Mouse (Mus musculus) embryonic facial prominence, embryonic 12.5 days (tissue): Measurements from ENCODE around the gene Dscam. TPM values are rescaled to one million over a fixed set of nuclear protein-coding genes. Genes with fewer than 3 reads are reported as not detected.

ENCODE experiments used
- ATAC-seq: fragments of 200-750 bp; cut with Nextera tagmentation; 2 replicates; pipeline ENCODE4 v1.8.0; 2017; ENCODE audit not compliant: insufficient number of reproducible peaks, insufficient read depth, low FRiP score, low TSS enrichment
- H3K27ac ChIP-seq: fragments of 300-500 bp; sonication (generic); 2 replicates; pipeline ENCODE4 v1.5.1; 2016; ENCODE audit warnings: mild to moderate bottlenecking
- H3K27me3 ChIP-seq: fragments of 300-500 bp; sonication (generic); 2 replicates; pipeline ENCODE4 v1.6.1; 2016; ENCODE audit warnings: mild to moderate bottlenecking, moderate library complexity
- H3K36me3 ChIP-seq: fragments of 300-500 bp; sonication (generic); 2 replicates; pipeline ENCODE4 v1.6.1; 2016; ENCODE audit warnings: mild to moderate bottlenecking
- H3K4me1 ChIP-seq: fragments of 300-500 bp; sonication (generic); 2 replicates; pipeline ENCODE4 v1.6.1; 2016
- H3K4me2 ChIP-seq: fragments of 300-500 bp; sonication (generic); replicated peaks from 2 replicates; pipeline ENCODE4 v1.6.1; 2016; ENCODE audit warnings: mild to moderate bottlenecking, moderate library complexity
- H3K4me3 ChIP-seq: fragments of 300-500 bp; sonication (generic); 2 replicates; pipeline ENCODE4 v1.5.1; 2016; ENCODE audit warnings: mild to moderate bottlenecking
- H3K9ac ChIP-seq: fragments of 300-500 bp; sonication (generic); 2 replicates; pipeline ENCODE4 v1.6.1; 2016; ENCODE audit warnings: mild to moderate bottlenecking, moderate library complexity
- H3K9me3 ChIP-seq: fragments of 300-500 bp; sonication (generic); 2 replicates; pipeline ENCODE4 v1.6.1; 2016; ENCODE audit warnings: mild to moderate bottlenecking, moderate library complexity
- WGBS: fragments of 180-500 bp; shearing (Covaris S2); methylation state at CpG from one replicate; pipeline ENCODE4 v1.1.7; 2016; 5-methylcytosine and 5-hydroxymethylcytosine counted together
- polyA plus RNA-seq: library from polyadenylated mRNA; unstranded; fragments of >200 nt; fragmentation: Nextera tagmentation; extraction: Ambion mirVana; gene quantifications from 2 replicates; pipeline ENCODE4 v1.2.1, GENCODE M21; 2016

The Dscam gene
- polyA plus RNA-seq, 1 experiment from 2014 or later: 0.42 TPM

- no peak overlapping the region for H3K4me3 ChIP-seq
- no peaks in the 10 kb centered on the region for H3K9me3 ChIP-seq
- no peaks in the 10 kb centered on the region for H3K4me1 ChIP-seq
- no peaks in the 10 kb centered on the region for H3K36me3 ChIP-seq
- ATAC-seq: no peak
- H3K4me2 ChIP-seq: no peak overlapping the region
- H3K27ac ChIP-seq: no peak overlapping the region
- no peaks in the 10 kb centered on the region for H3K27me3 ChIP-seq
- H3K9ac ChIP-seq: no peak overlapping the region
- WGBS: 14% methylated on average over 4 of the region's 4 CpGs
Observed at GRCm38 (mm10) chr16:96684581-96684980, 486.0 kb downstream of the Dscam start.

- 71% methylated on average over 5 of the region's 5 CpGs for WGBS
- H3K27me3 ChIP-seq: no peaks in the 10 kb centered on the region
- H3K27ac ChIP-seq: no peak overlapping the region
- ATAC-seq: no peak
- H3K4me1 ChIP-seq: no peaks in the 10 kb centered on the region
- no peak overlapping the region for H3K4me3 ChIP-seq
- no peak overlapping the region for H3K4me2 ChIP-seq
- no peaks in the 10 kb centered on the region for H3K36me3 ChIP-seq
- H3K9me3 ChIP-seq: no peaks in the 10 kb centered on the region
- no peak overlapping the region for H3K9ac ChIP-seq
Observed at GRCm38 (mm10) chr16:96682289-96682972, 488.1 kb downstream of the Dscam start.

- no peak overlapping the region for H3K27ac ChIP-seq
- H3K4me3 ChIP-seq: no peak overlapping the region
- no peak overlapping the region for H3K9ac ChIP-seq
- no peaks in the 10 kb centered on the region for H3K4me1 ChIP-seq
- no peaks in the 10 kb centered on the region for H3K9me3 ChIP-seq
- no peak for ATAC-seq
- WGBS: 79% methylated on average over 8 of the region's 8 CpGs
- H3K27me3 ChIP-seq: no peaks in the 10 kb centered on the region
- no peaks in the 10 kb centered on the region for H3K36me3 ChIP-seq
- no peak overlapping the region for H3K4me2 ChIP-seq
Observed at GRCm38 (mm10) chr16:96679981-96680380, 490.6 kb downstream of the Dscam start.

- H3K4me2 ChIP-seq: no peak overlapping the region
- no peak overlapping the region for H3K4me3 ChIP-seq
- H3K27ac ChIP-seq: no peak overlapping the region
- no peaks in the 10 kb centered on the region for H3K36me3 ChIP-seq
- 62% methylated on average over 2 of the region's 2 CpGs for WGBS
- ATAC-seq: no peak
- H3K9ac ChIP-seq: no peak overlapping the region
- no peaks in the 10 kb centered on the region for H3K27me3 ChIP-seq
- H3K9me3 ChIP-seq: no peaks in the 10 kb centered on the region
- no peaks in the 10 kb centered on the region for H3K4me1 ChIP-seq
Observed at GRCm38 (mm10) chr16:96677471-96677870, 493.1 kb downstream of the Dscam start.

GRCm38 (mm10) chr16:96676663-96677062 is 493.9 kb downstream of the Dscam start:
- H3K27ac ChIP-seq: no peak overlapping the region
- H3K27me3 ChIP-seq: no peaks in the 10 kb centered on the region
- H3K4me3 ChIP-seq: no peak overlapping the region
- no peaks in the 10 kb centered on the region for H3K36me3 ChIP-seq
- no peak overlapping the region for H3K9ac ChIP-seq
- H3K4me1 ChIP-seq: no peaks in the 10 kb centered on the region
- no peak for ATAC-seq
- no peaks in the 10 kb centered on the region for H3K9me3 ChIP-seq
- H3K4me2 ChIP-seq: no peak overlapping the region
- WGBS: 71% methylated on average over 1 of the region's 1 CpGs

DNA sequence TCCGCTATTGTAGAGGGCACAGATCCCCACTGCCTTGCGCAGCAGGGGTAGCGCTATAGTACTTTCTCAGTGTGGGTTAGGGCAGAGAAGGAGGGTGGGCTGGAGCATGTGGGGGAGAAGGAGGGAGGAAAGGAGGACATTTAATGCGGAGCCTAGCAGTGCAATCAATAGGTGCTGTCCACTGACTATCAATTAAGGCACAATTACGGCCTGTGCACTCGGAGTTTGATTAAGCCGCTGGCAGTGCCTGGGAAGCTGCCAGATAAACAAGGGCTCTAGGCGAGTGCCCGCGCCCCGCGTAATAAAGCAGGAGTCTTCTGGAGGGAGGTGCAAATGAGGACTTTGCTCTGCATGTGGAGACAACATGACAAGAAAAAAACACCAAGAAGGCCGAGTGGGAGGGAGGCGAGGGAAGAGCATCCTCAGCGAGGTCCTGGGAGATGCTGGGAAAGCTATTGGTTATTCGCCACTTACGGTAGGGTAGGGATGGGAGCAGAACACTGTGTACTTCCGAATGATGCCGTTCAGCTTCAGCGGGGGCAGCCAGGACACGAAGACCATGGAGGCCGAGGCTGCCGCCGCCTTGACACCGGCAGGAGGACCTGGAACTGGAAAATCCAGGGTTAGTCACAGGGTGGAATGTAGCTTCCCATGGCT is 497.2 kb downstream of the Dscam start:
- Histone ChIP-seq H3K27ac (no peak overlapping the region), H3K36me3 (no peaks in the 10 kb centered on the region), H3K9ac (no peak overlapping the region), H3K4me3 (no peak overlapping the region), H3K27me3 (no peaks in the 10 kb centered on the region), H3K9me3 (no peaks in the 10 kb centered on the region), H3K4me1 (no peaks in the 10 kb centered on the region), H3K4me2 (no peak overlapping the region)
- no peak for ATAC-seq
- WGBS: 75% methylated on average over 25 of the region's 25 CpGs

DNA sequence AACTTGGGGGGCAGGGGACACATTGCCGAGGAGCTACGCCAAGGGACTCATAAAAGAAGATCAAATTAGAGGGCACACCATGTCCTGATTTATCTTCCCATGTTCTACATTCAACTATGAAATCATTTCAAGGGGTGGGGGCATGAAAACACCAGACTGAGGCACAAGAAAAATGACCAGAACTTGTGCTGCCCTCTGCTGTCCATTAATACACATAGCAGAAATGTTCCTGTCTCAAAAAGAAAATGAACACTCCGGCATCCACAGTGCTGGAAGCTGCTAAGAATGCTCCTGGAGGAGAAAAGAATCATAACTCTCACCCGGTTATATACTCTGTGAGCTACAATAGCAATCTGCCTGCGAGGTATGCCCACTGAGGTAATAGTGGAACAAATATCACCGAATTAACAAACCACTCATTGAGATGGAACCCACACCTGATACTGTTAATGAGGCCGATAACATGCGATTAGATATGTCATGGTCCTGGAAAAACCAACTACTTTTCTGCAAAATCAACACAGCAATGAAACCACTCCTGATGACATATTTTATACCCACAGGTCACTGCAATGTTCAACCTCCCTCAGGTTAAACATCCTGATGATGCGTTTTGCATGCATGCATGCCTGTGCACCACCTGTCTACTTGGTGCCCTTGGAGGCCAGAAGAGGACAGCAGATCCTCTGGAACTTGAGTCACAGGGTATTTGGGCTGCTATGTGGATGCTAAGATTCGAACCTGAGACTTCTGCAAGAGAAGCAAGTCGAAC is 498.8 kb downstream of the Dscam start:
- no peak overlapping the region for H3K27ac ChIP-seq
- H3K9me3 ChIP-seq: no peaks in the 10 kb centered on the region
- H3K4me3 ChIP-seq: no peak overlapping the region
- no peaks in the 10 kb centered on the region for H3K27me3 ChIP-seq
- WGBS: 63% methylated on average over 11 of the region's 11 CpGs
- H3K9ac ChIP-seq: no peak overlapping the region
- no peak overlapping the region for H3K4me2 ChIP-seq
- no peaks in the 10 kb centered on the region for H3K36me3 ChIP-seq
- no peak for ATAC-seq
- H3K4me1 ChIP-seq: no peaks in the 10 kb centered on the region

DNA sequence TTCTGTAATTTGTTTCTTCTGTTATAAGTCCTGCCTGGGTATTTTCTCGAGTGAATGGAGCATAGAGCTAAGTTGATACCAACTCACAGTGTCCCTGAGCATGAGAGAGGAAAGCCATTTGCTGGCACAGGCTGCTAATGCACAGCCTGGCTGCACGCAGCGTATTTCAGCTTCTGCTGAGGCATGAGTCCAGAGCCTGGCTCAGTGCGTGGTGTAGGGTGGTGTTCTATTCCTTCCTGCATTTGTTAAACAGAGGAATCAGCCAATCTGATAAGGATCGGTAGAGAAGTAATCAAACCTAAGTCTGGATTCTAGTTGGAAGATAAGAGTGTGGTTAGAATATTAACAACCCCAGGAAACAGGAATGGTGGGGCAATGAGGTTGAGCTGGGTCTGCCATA is 500.8 kb downstream of the Dscam start:
- no peak overlapping the region for H3K4me3 ChIP-seq
- no peak overlapping the region for H3K4me2 ChIP-seq
- no peak overlapping the region for H3K9ac ChIP-seq
- WGBS: 72% methylated on average over 5 of the region's 5 CpGs
- no peaks in the 10 kb centered on the region for H3K4me1 ChIP-seq
- H3K27me3 ChIP-seq: no peaks in the 10 kb centered on the region
- H3K9me3 ChIP-seq: no peaks in the 10 kb centered on the region
- H3K36me3 ChIP-seq: no peaks in the 10 kb centered on the region
- H3K27ac ChIP-seq: no peak overlapping the region
- ATAC-seq: no peak

GRCm38 (mm10) chr16:96668478-96668877 is 502.1 kb downstream of the Dscam start:
- no peak overlapping the region for H3K27ac ChIP-seq
- no peak overlapping the region for H3K4me2 ChIP-seq
- no peaks in the 10 kb centered on the region for H3K36me3 ChIP-seq
- H3K4me1 ChIP-seq: no peaks in the 10 kb centered on the region
- WGBS: 95% methylated on average over 1 of the region's 1 CpGs
- no peaks in the 10 kb centered on the region for H3K27me3 ChIP-seq
- ATAC-seq: no peak
- no peak overlapping the region for H3K4me3 ChIP-seq
- H3K9ac ChIP-seq: no peak overlapping the region
- H3K9me3 ChIP-seq: no peaks in the 10 kb centered on the region

GRCm38 (mm10) chr16:96661073-96661472 is 509.5 kb downstream of the Dscam start:
- Histone ChIP-seq H3K4me3 (no peak overlapping the region), H3K9ac (no peak overlapping the region)

GRCm38 (mm10) chr16:96659275-96659674 is 511.3 kb downstream of the Dscam start:
- ATAC-seq: no peak
- H3K9ac ChIP-seq: no peak overlapping the region
- H3K4me1 ChIP-seq: no peaks in the 10 kb centered on the region
- no peak overlapping the region for H3K4me3 ChIP-seq
- no peak overlapping the region for H3K27ac ChIP-seq
- 49% methylated on average over 5 of the region's 5 CpGs for WGBS
- H3K9me3 ChIP-seq: no peaks in the 10 kb centered on the region
- no peak overlapping the region for H3K4me2 ChIP-seq
- no peaks in the 10 kb centered on the region for H3K36me3 ChIP-seq
- H3K27me3 ChIP-seq: no peaks in the 10 kb centered on the region

More at GRCm38 (mm10) chr16:96661073-96661472, 509.5 kb downstream of the Dscam start:
- no peak overlapping the region for H3K27ac ChIP-seq
- 81% methylated on average over 3 of the region's 3 CpGs for WGBS
- no peaks in the 10 kb centered on the region for H3K9me3 ChIP-seq
- no peaks in the 10 kb centered on the region for H3K36me3 ChIP-seq
- no peak overlapping the region for H3K4me2 ChIP-seq
- ATAC-seq: no peak
- H3K27me3 ChIP-seq: no peaks in the 10 kb centered on the region
- no peaks in the 10 kb centered on the region for H3K4me1 ChIP-seq

- WGBS: 87% methylated on average over 4 of the region's 4 CpGs
- ATAC-seq: no peak
- H3K4me2 ChIP-seq: no peak overlapping the region
Observed at GRCm38 (mm10) chr16:96655548-96655947, 515.0 kb downstream of the Dscam start.

More at GRCm38 (mm10) chr16:96655548-96655947, 515.0 kb downstream of the Dscam start:
- Histone ChIP-seq H3K27ac (no peak overlapping the region), H3K27me3 (no peaks in the 10 kb centered on the region), H3K9ac (no peak overlapping the region), H3K36me3 (no peaks in the 10 kb centered on the region), H3K4me1 (no peaks in the 10 kb centered on the region), H3K9me3 (no peaks in the 10 kb centered on the region), H3K4me3 (no peak overlapping the region)
